Mouse (Mus musculus): ENCODE data around the gene Ccdc93.

The Ccdc93 gene

GRCm38 (mm10) chr1:121444147-121444546 lies 13.3 kb downstream of the Ccdc93 start:
- no peak for ATAC-seq (ENCODE audit: insufficient number of reproducible peaks, low FRiP score, low TSS enrichment)

GRCm38 (mm10) chr1:121447216-121447615 lies 16.4 kb downstream of the Ccdc93 start:
- no peak for ATAC-seq (ENCODE audit: insufficient number of reproducible peaks, low FRiP score, low TSS enrichment)

DNA sequence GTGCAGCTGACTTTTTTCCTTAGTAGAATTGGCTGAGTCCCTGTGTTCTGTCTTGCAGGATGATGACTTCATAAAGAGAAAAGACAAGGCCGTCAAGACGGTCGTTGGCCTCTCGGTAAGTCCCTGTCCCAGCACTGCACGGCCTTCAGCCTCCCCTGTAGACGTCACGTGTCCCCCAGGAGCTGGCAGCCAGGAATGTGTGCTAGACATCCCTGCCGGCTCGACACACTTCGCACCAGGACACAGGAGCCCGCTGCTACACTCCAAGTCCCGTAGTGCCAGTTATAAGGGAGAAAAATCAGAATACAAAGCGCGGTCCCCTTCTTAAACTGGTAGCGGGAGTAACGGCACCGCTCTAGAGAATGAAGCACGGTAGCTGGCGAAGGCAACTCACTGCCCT lies 17.3 kb downstream of the Ccdc93 start:
- no peak for ATAC-seq (ENCODE audit: insufficient number of reproducible peaks, low FRiP score, low TSS enrichment)

- no peak for ATAC-seq (ENCODE audit: insufficient number of reproducible peaks, low FRiP score, low TSS enrichment)
Measured at GRCm38 (mm10) chr1:121451009-121451408, 20.2 kb downstream of the Ccdc93 start.

DNA sequence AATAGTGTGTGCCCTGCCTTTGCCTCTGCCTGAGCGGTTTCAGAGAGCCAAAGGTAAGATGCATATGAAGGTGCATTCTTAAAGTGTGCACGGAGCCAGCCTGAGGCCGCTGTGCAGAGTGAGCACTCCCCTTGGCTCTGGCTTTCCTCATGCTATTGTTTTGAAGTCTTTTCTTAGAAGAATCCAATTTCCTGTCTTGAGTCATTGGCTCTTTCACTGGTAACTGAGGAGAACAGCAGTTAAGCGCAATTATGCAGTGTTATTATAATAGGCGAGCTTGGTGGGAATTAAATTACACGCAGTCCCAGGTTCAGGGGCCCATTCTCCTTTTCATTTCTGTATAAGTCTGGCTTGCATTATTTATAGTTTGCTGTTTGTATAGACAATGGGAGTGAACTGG lies 21.6 kb downstream of the Ccdc93 start:
- ATAC-seq (ENCODE audit: insufficient number of reproducible peaks, low FRiP score, low TSS enrichment): no peak

GRCm38 (mm10) chr1:121453053-121453452 lies 22.2 kb downstream of the Ccdc93 start:
- ATAC-seq (ENCODE audit: insufficient number of reproducible peaks, low FRiP score, low TSS enrichment): no peak

GRCm38 (mm10) chr1:121454951-121455350 lies 24.1 kb downstream of the Ccdc93 start:
- ATAC-seq (ENCODE audit: insufficient number of reproducible peaks, low FRiP score, low TSS enrichment): no peak

DNA sequence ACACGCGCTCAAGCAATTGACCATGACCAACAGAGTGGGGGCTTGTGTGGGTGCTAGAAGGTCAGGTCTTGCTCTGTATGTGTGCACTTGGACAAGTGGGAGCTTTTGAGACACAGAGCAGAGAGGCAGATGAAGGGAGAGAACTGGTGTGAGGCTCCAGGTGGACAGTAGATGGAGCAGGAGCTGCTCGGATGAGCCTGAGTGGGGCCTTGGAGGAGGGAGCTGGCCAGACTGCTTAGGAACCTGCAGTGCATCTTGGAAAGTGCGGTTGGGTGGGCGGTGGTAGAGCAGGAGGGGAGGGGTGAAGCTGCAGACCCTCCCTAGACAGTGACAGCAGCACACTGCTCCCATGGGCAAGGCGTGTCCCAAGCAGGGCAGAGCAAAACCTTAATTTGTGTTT lies 29.2 kb downstream of the Ccdc93 start:
- ATAC-seq (ENCODE audit: insufficient number of reproducible peaks, low FRiP score, low TSS enrichment): peak; percentile 42; the same call in 1 of the 2 replicates

- ATAC-seq (ENCODE audit: insufficient number of reproducible peaks, low FRiP score, low TSS enrichment): no peak
Measured at GRCm38 (mm10) chr1:121461895-121462294, 31.0 kb downstream of the Ccdc93 start.

DNA sequence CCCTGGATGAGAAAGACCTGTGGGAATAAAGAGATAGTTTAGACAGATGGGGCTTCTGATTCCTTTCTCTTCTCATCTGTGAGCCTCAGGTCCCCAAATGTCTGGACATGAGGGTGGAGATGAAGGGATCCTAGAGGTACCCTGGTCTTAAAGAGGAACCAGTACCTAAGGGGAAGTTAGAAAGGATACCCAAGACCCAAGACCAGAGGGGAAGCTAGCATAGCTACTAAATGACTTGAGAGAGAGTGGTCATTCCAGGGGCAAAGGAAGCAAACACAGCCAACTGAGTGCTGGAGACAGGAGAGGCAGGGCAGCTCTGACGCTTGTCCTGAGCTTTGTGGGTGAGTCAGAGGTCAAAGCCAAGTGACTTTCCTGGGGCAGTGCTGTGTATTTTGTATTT lies 31.8 kb downstream of the Ccdc93 start:
- ATAC-seq (ENCODE audit: insufficient number of reproducible peaks, low FRiP score, low TSS enrichment): no peak

DNA sequence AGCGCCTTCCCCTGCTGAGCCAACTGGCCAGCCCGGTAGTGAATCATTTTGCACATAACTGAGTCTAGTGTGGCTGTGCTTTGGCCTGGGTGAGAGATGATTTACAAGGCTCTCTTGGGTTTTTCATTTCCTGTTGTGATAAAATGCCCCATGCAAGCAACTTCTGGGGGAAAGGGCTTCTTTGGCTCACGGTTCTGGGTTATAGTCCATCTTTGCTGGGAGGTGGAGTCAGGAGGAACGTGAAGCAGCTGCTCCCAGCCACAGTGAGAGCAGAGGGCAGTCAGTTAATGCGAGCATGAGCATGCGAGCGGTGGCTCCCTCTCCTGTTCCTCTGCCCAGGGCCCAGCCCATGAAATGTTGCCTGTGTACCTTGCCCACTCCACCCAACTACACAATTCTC lies 33.0 kb downstream of the Ccdc93 start:
- ATAC-seq (ENCODE audit: insufficient number of reproducible peaks, low FRiP score, low TSS enrichment): no peak

DNA sequence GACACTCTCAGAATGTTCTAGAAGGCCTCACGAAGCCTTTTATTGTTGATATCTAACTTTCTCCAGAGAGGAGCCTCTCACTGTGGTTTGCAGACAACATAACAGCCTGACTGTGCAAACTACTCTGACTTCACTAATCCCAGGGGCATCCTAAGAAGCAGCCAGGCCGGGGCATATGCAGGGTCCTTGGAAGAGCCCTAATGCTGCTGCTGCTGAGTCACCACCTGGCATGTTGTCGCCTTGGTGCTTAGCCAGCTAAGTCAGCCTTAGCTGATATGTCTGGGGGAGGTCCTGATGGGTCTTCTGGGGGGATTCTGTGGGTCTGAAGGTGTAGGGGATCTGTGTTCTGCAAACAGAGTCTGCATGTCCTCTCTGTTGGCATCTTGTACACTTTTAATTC lies 35.4 kb downstream of the Ccdc93 start:
- no peak for ATAC-seq (ENCODE audit: insufficient number of reproducible peaks, low FRiP score, low TSS enrichment)

GRCm38 (mm10) chr1:121468271-121468670 lies 37.4 kb downstream of the Ccdc93 start:
- ATAC-seq (ENCODE audit: insufficient number of reproducible peaks, low FRiP score, low TSS enrichment): no peak

GRCm38 (mm10) chr1:121471503-121471902 lies 40.7 kb downstream of the Ccdc93 start:
- ATAC-seq (ENCODE audit: insufficient number of reproducible peaks, low FRiP score, low TSS enrichment): no peak

- no peak for ATAC-seq (ENCODE audit: insufficient number of reproducible peaks, low FRiP score, low TSS enrichment)
Measured at GRCm38 (mm10) chr1:121477716-121478115, 46.9 kb downstream of the Ccdc93 start.

GRCm38 (mm10) chr1:121478284-121478980 lies 47.6 kb downstream of the Ccdc93 start:
- no peak for ATAC-seq (ENCODE audit: insufficient number of reproducible peaks, low FRiP score, low TSS enrichment)

GRCm38 (mm10) chr1:121479403-121479802 lies 48.6 kb downstream of the Ccdc93 start:
- no peak for ATAC-seq (ENCODE audit: insufficient number of reproducible peaks, low FRiP score, low TSS enrichment)

DNA sequence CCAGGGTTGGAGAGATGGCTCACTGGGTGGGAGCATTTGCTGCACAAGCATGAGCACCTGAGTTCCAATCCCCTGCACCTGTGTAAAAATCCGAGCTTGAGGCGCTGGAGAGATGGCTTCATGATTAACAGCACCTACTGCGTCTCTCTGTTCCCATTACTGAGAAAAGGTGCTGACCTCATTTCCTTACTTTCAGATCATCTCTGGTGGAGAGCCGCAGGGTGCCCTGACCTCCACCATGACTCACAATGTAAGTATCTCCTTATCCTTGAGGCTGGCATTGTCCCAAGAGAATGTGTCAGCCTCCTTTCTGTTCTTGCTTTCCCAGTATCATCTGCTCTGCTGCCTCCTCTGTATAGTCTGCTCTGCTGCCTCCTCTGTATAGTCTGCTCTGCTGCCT lies 52.2 kb downstream of the Ccdc93 start:
- no peak for ATAC-seq (ENCODE audit: insufficient number of reproducible peaks, low FRiP score, low TSS enrichment)

DNA sequence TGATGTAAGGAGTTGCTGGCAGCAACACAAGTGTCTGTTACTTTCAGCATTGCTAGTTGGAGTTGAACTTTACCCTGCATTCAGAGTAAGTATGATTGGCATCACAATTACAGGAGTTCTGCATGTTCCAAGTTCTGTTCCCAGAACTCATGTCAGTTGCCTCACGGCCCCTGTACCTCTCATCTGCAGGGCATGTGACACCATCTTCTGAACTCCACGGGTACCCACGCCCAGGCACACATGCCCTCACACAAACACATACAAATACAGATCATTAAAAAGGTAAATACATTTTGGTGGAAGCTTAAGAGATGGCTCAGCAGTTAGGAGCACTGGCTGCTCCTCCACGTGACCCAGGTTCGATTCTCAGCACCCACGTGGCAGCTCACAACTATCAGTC lies 56.0 kb downstream of the Ccdc93 start:
- ATAC-seq (ENCODE audit: insufficient number of reproducible peaks, low FRiP score, low TSS enrichment): no peak

GRCm38 (mm10) chr1:121490241-121490640 lies 59.4 kb downstream of the Ccdc93 start:
- ATAC-seq (ENCODE audit: insufficient number of reproducible peaks, low FRiP score, low TSS enrichment): no peak

GRCm38 (mm10) chr1:121497093-121497492 lies 66.2 kb downstream of the Ccdc93 start:
- ATAC-seq (ENCODE audit: insufficient number of reproducible peaks, low FRiP score, low TSS enrichment): no peak

DNA sequence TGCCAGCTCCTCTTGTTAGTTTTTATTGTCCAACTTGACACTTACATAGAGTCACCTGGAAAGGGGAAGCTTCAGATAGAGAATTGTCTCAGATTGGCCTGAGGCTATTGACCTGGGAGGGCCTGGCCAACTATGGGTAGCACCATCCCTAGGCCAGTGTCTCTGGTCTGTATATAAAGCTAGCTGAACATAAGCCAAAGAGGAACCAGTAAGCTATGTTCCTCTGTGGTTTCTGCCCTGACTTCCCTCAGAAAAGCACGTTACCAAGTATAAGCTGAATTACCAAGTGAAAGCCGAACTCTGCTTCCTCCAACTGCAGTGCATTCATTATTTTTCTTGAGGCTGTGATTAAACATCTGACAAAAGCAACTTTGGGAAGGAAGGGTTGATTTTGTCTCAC lies 77.9 kb downstream of the Ccdc93 start:
- ATAC-seq (ENCODE audit: insufficient number of reproducible peaks, low FRiP score, low TSS enrichment): no peak
